Mouse (Mus musculus) intestine, embryonic 15.5 days (tissue): ENCODE data around the gene Igsf11. TPM values are rescaled to one million over a fixed set of nuclear protein-coding genes. Genes with fewer than 3 reads are reported as not detected.
A peak's percentile ranks its signal among the peaks of the same experiment; 100 is the strongest.

Experiments used
- ATAC-seq: fragments of 200-750 bp; cut with Nextera tagmentation; 2 replicates; pipeline ENCODE4 v1.8.0; 2017; ENCODE audit warnings: moderate TSS enrichment, moderate library complexity
- H3K27ac ChIP-seq: fragments of 300-500 bp; sonication (generic); 2 replicates; pipeline ENCODE4 v1.5.1; 2015; ENCODE audit warnings: mild to moderate bottlenecking, inconsistent platforms
- H3K27me3 ChIP-seq: fragments of 300-500 bp; sonication (generic); replicated peaks from 2 replicates; pipeline ENCODE4 v1.6.1; 2015; ENCODE audit warnings: inconsistent platforms
- H3K36me3 ChIP-seq: fragments of 300-500 bp; sonication (generic); 2 replicates; pipeline ENCODE4 v1.6.1; 2015; ENCODE audit warnings: inconsistent platforms
- H3K4me1 ChIP-seq: fragments of 300-500 bp; sonication (generic); replicated peaks from 2 replicates; pipeline ENCODE4 v1.6.1; 2015; ENCODE audit warnings: inconsistent platforms
- H3K4me2 ChIP-seq: fragments of 300-500 bp; sonication (generic); replicated peaks from 2 replicates; pipeline ENCODE4 v1.6.1; 2015; ENCODE audit warnings: mild to moderate bottlenecking, inconsistent platforms
- H3K4me3 ChIP-seq: fragments of 300-500 bp; sonication (generic); replicated peaks from 2 replicates; pipeline ENCODE4 v1.5.1; 2015; ENCODE audit warnings: inconsistent platforms
- H3K9ac ChIP-seq: fragments of 300-500 bp; sonication (generic); 2 replicates; pipeline ENCODE4 v1.6.1; 2015; ENCODE audit warnings: inconsistent platforms
- H3K9me3 ChIP-seq: fragments of 300-500 bp; sonication (generic); 2 replicates; pipeline ENCODE4 v1.6.1; 2016; ENCODE audit warnings: inconsistent platforms
- WGBS: fragments of 180-500 bp; shearing (Covaris S2); methylation state at CpG from one replicate; pipeline ENCODE4 v1.1.7; 2015; 5-methylcytosine and 5-hydroxymethylcytosine counted together
- polyA plus RNA-seq: library from polyadenylated mRNA; unstranded; fragments of >200 nt; fragmentation: Nextera tagmentation; extraction: Ambion mirVana; gene quantifications from 2 replicates; pipeline ENCODE4 v1.2.1, GENCODE M21; 2015

Igsf11 gene
- 1.7 TPM in 2 replicates for polyA plus RNA-seq

DNA sequence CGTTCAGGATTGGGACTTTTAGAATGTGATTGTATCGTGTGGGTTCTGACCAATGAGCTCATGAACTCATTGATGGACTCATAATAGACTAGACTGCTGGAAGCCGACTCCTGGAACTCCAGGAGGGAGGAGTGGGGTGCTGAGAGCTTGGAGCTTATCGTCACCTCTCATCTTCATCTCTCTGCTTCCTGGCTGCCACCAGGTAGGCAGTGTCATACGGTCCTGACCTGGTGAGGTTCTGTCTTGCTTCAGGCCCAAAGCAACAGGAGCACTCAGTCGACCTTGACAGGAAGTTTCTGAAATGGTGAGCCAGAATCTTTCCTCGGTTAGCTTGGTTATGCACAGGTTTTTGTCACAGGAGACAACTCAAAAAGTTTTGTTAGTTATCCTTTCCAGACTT is at the start of gene Igsf11:
TSS of gene Igsf11 (plus strand) at position 301 of the 400 bp plus-strand sequence.
- no peak within 1 kb of the TSS for H3K27ac ChIP-seq
- 83% methylated on average over 7 of the region's 7 CpGs for WGBS

DNA sequence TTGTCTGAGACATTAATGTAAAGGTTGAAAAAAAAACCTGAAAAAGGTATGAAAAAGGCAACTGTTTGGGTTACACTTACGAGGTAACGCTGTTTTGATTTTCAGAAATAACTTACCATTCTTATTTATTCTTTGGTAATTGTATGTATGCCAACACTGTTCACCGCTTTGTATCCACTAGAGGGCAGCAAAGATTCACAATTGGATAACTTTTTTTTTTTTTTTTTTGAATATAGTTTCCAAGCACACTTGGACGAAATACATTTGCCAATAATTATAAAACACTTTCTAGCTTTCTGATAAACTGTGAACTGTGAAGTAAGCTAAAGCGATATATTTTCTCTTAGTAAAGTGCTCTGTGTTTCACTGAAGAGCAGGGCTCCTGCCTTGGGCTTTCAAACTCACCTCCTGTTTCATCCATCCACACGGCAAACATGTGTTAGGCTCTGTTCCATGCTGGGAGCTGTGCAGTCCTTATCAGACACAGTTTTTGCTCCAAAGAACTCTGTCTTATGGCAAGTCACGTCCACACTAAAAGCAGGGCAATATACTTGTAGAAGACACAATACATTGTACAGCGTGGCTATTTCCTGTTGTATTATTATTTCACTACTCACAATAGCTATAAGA is 34.2 kb upstream of the Igsf11 start:
- no peaks in the 10 kb centered on the region for H3K27me3 ChIP-seq
- no peak overlapping the region for H3K9ac ChIP-seq
- no peaks in the 10 kb centered on the region for H3K4me1 ChIP-seq
- H3K36me3 ChIP-seq: no peaks in the 10 kb centered on the region
- H3K4me3 ChIP-seq: no peak overlapping the region
- no peak for ATAC-seq
- H3K9me3 ChIP-seq: no peaks in the 10 kb centered on the region
- 25% methylated on average over 8 of the region's 8 CpGs for WGBS
- no peak overlapping the region for H3K27ac ChIP-seq
- no peak overlapping the region; the same call in 1 of the 2 replicates for H3K4me2 ChIP-seq

More for the DNA sequence above, at the start of gene Igsf11:
- ATAC-seq: no peak
- H3K36me3 ChIP-seq: no peaks in the 10 kb centered on the region
- H3K9me3 ChIP-seq: no peaks in the 10 kb centered on the region
- H3K4me1 ChIP-seq: peaks cover 2% of the 10 kb centered on the region; the same call in 1 of the 2 replicates
- no peaks in the 10 kb centered on the region for H3K27me3 ChIP-seq
- no peak within 1 kb of the TSS for H3K4me3 ChIP-seq
- H3K9ac ChIP-seq: no peak within 1 kb of the TSS
- no peak within 1 kb of the TSS for H3K4me2 ChIP-seq

DNA sequence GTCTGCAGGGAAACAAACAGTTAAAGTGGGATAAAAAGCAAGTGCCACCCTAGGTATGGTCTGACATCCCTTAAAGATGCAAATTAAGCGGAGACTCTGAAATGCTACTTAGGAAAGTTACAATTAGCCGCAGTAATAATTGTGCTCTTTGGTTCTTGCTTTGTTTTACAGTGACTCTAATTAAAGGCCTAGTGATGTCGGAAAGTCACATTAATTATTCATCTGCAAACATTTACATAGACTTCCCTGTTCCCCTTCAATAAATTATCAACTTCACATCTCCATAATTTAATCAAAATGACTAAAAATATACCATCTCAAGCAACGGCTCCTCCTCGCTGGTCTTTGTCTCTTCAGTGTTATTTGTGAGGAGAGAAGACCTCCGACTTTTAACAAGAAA is 31.9 kb upstream of the Igsf11 start:
- 74% methylated on average over 6 of the region's 6 CpGs for WGBS
- Histone ChIP-seq H3K4me1 (no peaks in the 10 kb centered on the region), H3K36me3 (no peaks in the 10 kb centered on the region), H3K4me2 (no peak overlapping the region), H3K27ac (no peak overlapping the region), H3K4me3 (no peak overlapping the region), H3K27me3 (no peaks in the 10 kb centered on the region), H3K9me3 (no peaks in the 10 kb centered on the region), H3K9ac (no peak overlapping the region)
- ATAC-seq: no peak

DNA sequence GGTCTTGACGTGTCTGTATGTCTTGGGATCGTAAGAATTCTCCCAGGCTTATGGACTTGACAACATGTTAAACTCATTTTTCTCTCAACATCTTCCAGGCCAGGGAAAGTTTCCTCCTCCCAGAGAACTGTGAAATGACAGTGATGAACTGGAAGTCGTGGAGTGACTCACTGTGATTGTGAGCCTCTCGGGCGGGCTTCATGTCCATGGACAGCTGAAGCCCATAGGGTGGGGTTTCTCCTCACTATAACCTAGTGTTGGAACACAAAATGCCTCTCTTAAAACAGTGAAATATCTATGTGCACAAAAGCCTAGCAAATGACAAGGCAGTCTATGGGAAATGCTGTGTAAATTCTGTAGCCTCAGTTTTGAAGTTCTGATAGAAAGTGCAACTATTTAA is 28.1 kb upstream of the Igsf11 start:
- no peaks in the 10 kb centered on the region for H3K36me3 ChIP-seq
- no peak overlapping the region for H3K27ac ChIP-seq
- WGBS: 66% methylated on average over 5 of the region's 5 CpGs
- no peaks in the 10 kb centered on the region for H3K9me3 ChIP-seq
- no peak overlapping the region for H3K4me2 ChIP-seq
- H3K4me3 ChIP-seq: no peak overlapping the region
- H3K9ac ChIP-seq: no peak overlapping the region
- H3K4me1 ChIP-seq: no peaks in the 10 kb centered on the region
- no peak for ATAC-seq
- H3K27me3 ChIP-seq: no peaks in the 10 kb centered on the region

DNA sequence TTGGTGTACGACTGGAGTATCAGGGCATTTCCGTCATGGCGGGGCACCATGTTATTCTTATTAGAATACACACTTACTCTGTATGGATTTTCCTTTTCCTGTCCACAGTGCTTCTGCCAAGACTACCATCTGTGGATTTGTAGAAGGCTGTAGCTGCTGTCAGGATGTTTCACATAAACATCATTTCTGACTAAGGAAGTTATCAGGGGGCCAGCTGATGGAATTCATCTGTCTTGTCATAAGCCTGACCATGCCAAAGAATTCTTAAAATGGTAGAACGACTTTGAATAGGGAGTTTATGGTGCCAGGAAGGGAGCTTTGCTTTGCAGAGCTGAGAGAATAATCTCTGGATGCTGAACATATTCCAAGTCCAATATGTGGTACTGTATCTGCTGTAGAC is 19.2 kb upstream of the Igsf11 start:
- Histone ChIP-seq H3K4me3 (no peak overlapping the region), H3K36me3 (no peaks in the 10 kb centered on the region), H3K9ac (no peak overlapping the region), H3K4me2 (no peak overlapping the region), H3K27ac (no peak overlapping the region), H3K4me1 (no peaks in the 10 kb centered on the region), H3K27me3 (no peaks in the 10 kb centered on the region), H3K9me3 (no peaks in the 10 kb centered on the region)
- no peak for ATAC-seq
- WGBS: 77% methylated on average over 4 of the region's 4 CpGs

DNA sequence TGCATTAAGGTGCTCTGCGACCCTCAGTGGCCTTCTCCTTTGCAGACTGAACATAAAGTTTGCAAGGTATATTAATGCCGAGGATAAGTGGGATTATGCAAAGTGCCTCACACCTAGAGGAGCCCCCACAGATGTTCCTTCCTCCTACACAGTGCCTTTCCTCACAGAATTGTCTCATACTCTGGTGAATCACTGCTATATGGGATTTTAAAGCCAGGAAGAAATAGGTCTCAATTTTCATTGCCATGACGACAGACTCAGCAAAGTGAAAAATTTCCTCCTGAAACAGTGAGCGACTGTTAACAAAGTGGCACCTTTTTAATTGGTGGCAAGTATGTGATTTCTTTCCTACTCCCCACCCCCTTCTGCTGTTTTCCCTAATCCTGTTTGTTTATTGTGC is 18.0 kb upstream of the Igsf11 start:
- no peak for ATAC-seq
- Histone ChIP-seq H3K4me3 (no peak overlapping the region), H3K9ac (no peak overlapping the region), H3K36me3 (no peaks in the 10 kb centered on the region), H3K27ac (no peak overlapping the region), H3K27me3 (no peaks in the 10 kb centered on the region), H3K4me1 (no peaks in the 10 kb centered on the region), H3K4me2 (no peak overlapping the region), H3K9me3 (no peaks in the 10 kb centered on the region)
- 34% methylated on average over 4 of the region's 4 CpGs for WGBS

DNA sequence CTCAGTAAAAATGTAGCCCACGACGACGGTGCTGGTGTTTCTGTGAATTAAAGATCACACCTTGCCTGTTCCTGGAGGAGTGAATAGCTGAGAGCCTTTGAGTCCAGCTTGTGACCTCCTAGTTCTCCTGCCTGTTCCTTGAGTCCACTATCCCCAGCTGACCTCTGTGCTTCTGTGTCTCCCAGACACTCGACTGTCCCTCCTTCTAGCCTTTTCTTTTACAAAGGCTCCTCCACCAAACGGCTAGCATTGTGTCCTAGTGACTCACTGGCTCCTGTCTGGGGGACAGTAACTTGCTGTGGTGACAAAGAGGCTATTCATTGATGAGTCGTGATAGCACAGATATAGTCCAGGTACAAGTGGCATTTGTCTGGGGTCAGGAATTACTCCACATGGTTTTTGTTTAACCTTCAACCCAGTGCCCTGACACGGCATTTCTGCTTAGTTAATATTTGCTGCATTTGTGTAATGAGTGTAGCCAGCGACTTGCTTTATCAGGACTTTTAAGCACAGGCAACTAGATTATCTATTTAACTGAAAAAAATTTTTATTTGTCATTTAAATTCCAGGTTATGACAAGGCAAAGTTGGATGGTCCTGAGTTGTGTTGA is 6.5 kb downstream of the Igsf11 start:
- no peak for ATAC-seq
- no peak overlapping the region for H3K9ac ChIP-seq
- 34% methylated on average over 8 of the region's 8 CpGs for WGBS
- no peak overlapping the region for H3K4me2 ChIP-seq
- H3K4me3 ChIP-seq: no peak overlapping the region
- H3K9me3 ChIP-seq: no peaks in the 10 kb centered on the region
- H3K36me3 ChIP-seq: no peaks in the 10 kb centered on the region
- peaks cover 7% of the 10 kb centered on the region; the same call in 1 of the 2 replicates for H3K27me3 ChIP-seq
- no peak overlapping the region for H3K27ac ChIP-seq
- peaks cover 5% of the 10 kb centered on the region; the same call in 1 of the 2 replicates for H3K4me1 ChIP-seq

DNA sequence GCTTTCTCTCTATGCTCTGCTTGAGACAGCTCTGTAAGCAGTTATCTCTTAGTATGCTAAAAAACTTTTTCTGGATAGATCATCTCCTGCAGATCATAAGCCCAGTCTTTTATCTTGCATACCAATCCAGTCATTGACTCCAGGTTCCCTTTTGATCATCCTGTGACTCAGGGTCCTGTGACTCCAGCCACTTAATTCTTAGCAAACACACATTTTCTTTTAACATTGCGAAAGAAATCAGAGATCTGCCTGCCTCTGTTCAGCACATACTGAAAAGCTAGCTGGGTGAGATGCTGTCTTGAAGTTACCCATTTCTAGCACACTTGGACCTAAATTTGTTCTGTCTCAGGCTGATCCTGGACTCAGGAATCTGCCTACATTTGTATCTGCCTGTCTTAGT is 7.6 kb downstream of the Igsf11 start:
- Histone ChIP-seq H3K9ac (no peak overlapping the region), H3K4me2 (no peak overlapping the region), H3K9me3 (no peaks in the 10 kb centered on the region), H3K27ac (no peak overlapping the region), H3K36me3 (no peaks in the 10 kb centered on the region), H3K4me1 (peaks cover 5% of the 10 kb centered on the region; the same call in 1 of the 2 replicates), H3K4me3 (no peak overlapping the region), H3K27me3 (peaks cover 14% of the 10 kb centered on the region; the same call in 1 of the 2 replicates)
- no peak for ATAC-seq
- 70% methylated on average over 1 of the region's 1 CpGs for WGBS

DNA sequence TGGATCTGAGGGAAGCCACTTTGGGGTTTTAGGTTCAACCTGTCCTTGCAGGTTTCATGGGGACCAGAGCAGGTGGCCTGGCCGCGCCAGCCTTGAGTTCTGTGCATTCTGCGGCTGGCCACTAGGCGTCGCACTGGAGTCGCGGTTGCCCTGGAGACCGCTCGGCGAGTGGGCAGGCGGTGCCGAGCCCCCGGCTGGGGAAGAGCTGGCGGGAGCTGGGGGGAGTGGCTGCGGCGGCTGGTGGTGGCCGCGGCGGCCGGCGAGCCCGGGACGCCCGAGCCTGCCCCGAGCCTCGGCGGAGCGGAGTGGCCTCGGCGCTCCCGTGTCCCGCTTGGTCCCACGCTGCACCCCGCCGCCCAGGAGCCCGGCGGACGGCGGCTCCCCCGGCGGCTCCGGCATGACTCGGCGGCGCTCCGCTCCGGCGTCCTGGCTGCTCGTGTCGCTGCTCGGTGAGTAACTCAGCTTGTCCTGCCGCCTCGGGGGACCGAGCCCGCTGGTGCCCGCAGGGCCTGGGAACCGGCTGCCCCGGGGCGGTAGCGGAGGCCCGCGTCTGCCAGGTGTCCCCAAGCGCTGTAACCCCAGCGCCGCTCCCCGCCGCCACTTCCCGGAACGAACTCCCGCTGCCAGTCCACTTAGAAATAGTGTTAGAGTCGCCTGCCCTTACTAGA is 9.8 kb downstream of the Igsf11 start:
- Histone ChIP-seq H3K9me3 (no peaks in the 10 kb centered on the region), H3K27me3 (peaks cover 21% of the 10 kb centered on the region; the same call in 1 of the 2 replicates), H3K4me2 (peak overlapping the region; percentile 97), H3K4me1 (peaks cover 4% of the 10 kb centered on the region; the same call in 1 of the 2 replicates), H3K36me3 (no peaks in the 10 kb centered on the region), H3K9ac (peak overlapping the region; percentile 62), H3K4me3 (peak overlapping the region; percentile 69), H3K27ac (0 out of 2 replicates have a peak overlapping the region, but pooled peaks have one; percentile 56)
- ATAC-seq: peak; percentile 98
- under 1% methylated on average over 67 of the region's 71 CpGs for whole genome bisulfite sequencing

DNA sequence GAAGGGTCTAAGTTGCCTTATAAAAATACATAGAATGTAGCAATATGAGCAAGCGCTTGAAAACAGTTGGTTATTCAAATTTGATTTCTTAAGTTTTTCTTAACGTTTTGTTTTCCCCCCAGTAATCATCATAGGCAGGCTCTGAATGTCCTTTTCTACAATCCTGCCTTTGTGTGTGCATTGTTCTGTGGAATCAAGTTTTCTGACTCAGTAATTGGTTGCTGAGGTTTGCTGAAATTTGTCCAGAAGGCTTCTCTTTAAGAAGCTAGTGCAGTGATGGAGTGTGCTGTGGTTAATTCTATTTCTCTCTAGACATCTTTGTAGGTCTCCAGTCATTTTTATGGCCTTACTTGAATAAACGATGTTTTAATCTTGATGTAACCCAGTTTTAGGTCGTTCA is 10.5 kb downstream of the Igsf11 start:
- peaks cover 21% of the 10 kb centered on the region; the same call in 1 of the 2 replicates for H3K27me3 ChIP-seq
- WGBS: 25% methylated on average over 4 of the region's 4 CpGs
- H3K4me3 ChIP-seq: no peak overlapping the region
- no peaks in the 10 kb centered on the region for H3K36me3 ChIP-seq
- H3K4me1 ChIP-seq: no peaks in the 10 kb centered on the region
- no peak overlapping the region for H3K27ac ChIP-seq
- no peak overlapping the region for H3K9ac ChIP-seq
- H3K4me2 ChIP-seq: no peak overlapping the region
- no peaks in the 10 kb centered on the region for H3K9me3 ChIP-seq
- ATAC-seq: no peak

DNA sequence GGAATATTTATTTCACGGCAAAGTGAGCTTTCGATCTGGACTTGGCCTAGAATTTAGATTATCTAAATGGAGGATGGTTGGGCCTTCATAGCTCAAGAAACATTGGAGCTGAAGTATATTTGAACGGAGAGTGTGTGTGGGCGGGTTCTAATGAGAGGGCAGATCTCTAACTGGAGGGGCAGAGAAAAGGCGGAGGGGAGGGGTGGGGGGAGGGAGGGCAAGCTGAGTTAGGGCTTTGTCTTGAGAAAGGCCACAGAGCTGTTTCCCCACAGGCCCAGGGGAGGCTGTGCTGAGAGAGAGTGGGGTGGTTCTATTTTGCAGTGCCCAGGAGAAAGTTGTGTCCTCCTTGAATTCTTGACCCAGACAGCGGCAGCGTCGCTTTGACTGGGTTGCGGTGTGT is 11.7 kb downstream of the Igsf11 start:
- H3K27ac ChIP-seq: no peak overlapping the region
- WGBS: 77% methylated on average over 9 of the region's 9 CpGs
- no peak overlapping the region for H3K4me3 ChIP-seq
- H3K9me3 ChIP-seq: no peaks in the 10 kb centered on the region
- H3K27me3 ChIP-seq: peaks cover 21% of the 10 kb centered on the region; the same call in 1 of the 2 replicates
- H3K4me1 ChIP-seq: no peaks in the 10 kb centered on the region
- no peak overlapping the region for H3K9ac ChIP-seq
- H3K4me2 ChIP-seq: no peak overlapping the region
- H3K36me3 ChIP-seq: no peaks in the 10 kb centered on the region
- ATAC-seq: no peak

DNA sequence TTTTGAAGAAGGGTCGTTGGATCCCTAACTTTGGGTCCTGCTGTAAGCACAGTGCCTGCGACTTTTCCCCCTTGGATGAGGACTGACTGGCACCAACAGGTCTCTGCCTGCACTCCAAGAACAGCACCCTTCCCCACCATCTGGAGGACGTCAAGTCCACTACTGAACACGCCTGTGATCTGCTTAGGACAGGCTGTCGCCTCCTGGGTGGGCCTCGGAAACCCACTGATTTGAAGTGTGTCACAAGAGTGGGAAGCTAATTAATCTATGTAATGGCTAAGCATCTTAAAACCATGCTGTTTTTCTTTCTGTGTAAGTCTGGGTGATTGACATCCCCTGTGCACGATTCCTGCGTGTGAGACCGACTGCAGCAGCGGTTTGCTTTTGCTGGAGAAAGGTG is 13.4 kb downstream of the Igsf11 start:
- ATAC-seq: no peak
- Histone ChIP-seq H3K9me3 (no peaks in the 10 kb centered on the region), H3K27ac (no peak overlapping the region), H3K27me3 (peaks cover 21% of the 10 kb centered on the region; the same call in 1 of the 2 replicates), H3K4me2 (no peak overlapping the region), H3K9ac (no peak overlapping the region), H3K36me3 (no peaks in the 10 kb centered on the region), H3K4me1 (0 out of 2 replicates have a peak, but pooled peaks cover 2% of the 10 kb centered on the region), H3K4me3 (no peak overlapping the region)
- WGBS: 62% methylated on average over 10 of the region's 10 CpGs
